Mouse (Mus musculus): ENCODE measurements at regions not wholly inside any gene's neighbourhood (a gene's known extent, or its start where the extent isn't known, plus 50 kb on each side); places are given as distances from the start of the nearest gene placed in this dataset.

DNA sequence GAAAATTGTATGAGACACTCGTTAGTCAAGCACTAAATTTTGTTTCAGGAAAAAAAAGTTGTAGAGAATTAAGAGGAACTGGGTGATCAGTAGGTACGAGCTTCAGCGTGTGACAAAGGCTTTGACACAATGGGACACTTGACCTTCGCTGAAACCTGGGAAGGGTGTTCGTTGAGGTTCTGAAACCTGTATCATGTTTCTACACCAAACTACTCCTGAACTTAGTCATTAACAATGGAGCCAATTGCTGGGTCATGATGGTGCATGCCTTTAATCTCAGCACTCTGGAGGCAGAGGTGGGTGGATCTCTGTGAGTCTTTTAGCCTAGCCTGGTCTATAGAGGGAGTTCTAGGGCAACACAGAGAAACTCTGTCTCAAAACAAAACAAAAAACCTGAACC, 81.3 kb upstream of the Psmd7 start:
- TF ChIP-seq CTCF (IDR thresholded peaks at IDR 0.05; ENCODE audit: low read depth) (no peak), EP300 (optimal IDR thresholded peaks at IDR 0.05) (no peak)
